Mouse (Mus musculus) midbrain, embryonic 10.5 days (tissue): ENCODE data around the gene Rnf40. TPM values are rescaled to one million over a fixed set of nuclear protein-coding genes. Genes with fewer than 3 reads are reported as not detected.
"Not testable (repeated sequence)": the region's sequence is repeated elsewhere in the genome, so short reads cannot be mapped to it uniquely, and the experiment has no call there.

Experiments used
- DNase-seq: peaks from one replicate; pipeline ENCODE4 v3.0.0-alpha.2; 2017; ENCODE audit warnings: low spot score
- H3K27ac ChIP-seq: fragments of 300-500 bp; sonication (generic); replicated peaks from 2 replicates; pipeline ENCODE4 v1.5.1; 2016; ENCODE audit warnings: mild to moderate bottlenecking
- H3K27me3 ChIP-seq: fragments of 300-500 bp; sonication (generic); 2 replicates; pipeline ENCODE4 v1.6.1; 2016; ENCODE audit warnings: low read depth, mild to moderate bottlenecking; ENCODE audit not compliant: poor library complexity, severe bottlenecking
- H3K36me3 ChIP-seq: fragments of 300-500 bp; sonication (generic); 2 replicates; pipeline ENCODE4 v1.6.1; 2016; ENCODE audit warnings: mild to moderate bottlenecking, moderate library complexity
- H3K4me1 ChIP-seq: fragments of 300-500 bp; sonication (generic); 2 replicates; pipeline ENCODE4 v1.6.1; 2016
- H3K4me3 ChIP-seq: fragments of 300-500 bp; sonication (generic); 2 replicates; pipeline ENCODE4 v1.5.1; 2016; ENCODE audit warnings: mild to moderate bottlenecking, moderate library complexity
- H3K9me3 ChIP-seq: fragments of 300-500 bp; sonication (generic); replicated peaks from 2 replicates; pipeline ENCODE4 v1.6.1; 2016; ENCODE audit warnings: mild to moderate bottlenecking
- whole genome bisulfite sequencing: fragments of 180-500 bp; shearing (Covaris S2); methylation state at CpG from one replicate; pipeline ENCODE4 v1.1.7; 2016; 5-methylcytosine and 5-hydroxymethylcytosine counted together
- polyA plus RNA-seq: library from polyadenylated mRNA; unstranded; fragments of >200 nt; fragmentation: Nextera tagmentation; extraction: Ambion mirVana; gene quantifications from 2 replicates; pipeline ENCODE4 v1.2.1, GENCODE M21; 2016

Rnf40 gene
- polyA plus RNA-seq, 1 experiment from 2014 or later, result 56.7 TPM

DNA sequence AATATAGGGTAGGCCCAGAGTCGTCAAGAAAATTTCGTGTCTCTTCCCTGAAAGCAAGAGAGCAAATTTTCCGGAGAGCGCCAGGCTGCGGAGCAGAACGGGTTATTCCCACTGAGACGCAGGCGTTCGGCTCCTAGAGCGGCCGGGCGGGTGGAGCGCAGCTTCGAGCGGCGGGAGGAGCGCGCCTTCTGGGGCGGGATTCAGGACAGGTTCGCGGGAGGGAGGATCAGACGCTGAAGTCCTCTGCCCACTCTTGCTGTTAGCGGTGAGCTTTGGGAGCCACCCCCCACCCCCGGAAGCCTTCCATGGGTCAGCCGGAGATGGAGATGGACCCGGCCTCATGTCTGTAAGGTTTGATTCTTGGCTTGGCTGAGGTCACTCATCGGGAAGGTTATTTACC is 48.4 kb downstream of the Rnf40 start:
- Histone ChIP-seq H3K27me3 (peaks cover 10% of the 10 kb centered on the region), H3K4me1 (peaks cover 12% of the 10 kb centered on the region), H3K27ac (peak overlapping the region; percentile 80), H3K4me3 (peak overlapping the region; percentile 66), H3K36me3 (no peaks in the 10 kb centered on the region), H3K9me3 (no peaks in the 10 kb centered on the region)
- DNase-seq, result peak; percentile 79
- under 1% methylated on average over 27 of the region's 27 CpGs for WGBS

- no peak for DNase-seq
- Histone ChIP-seq H3K27ac (no peak overlapping the region), H3K9me3 (no peaks in the 10 kb centered on the region), H3K27me3 (peaks cover 4% of the 10 kb centered on the region), H3K4me1 (peaks cover 12% of the 10 kb centered on the region), H3K36me3 (no peaks in the 10 kb centered on the region), H3K4me3 (no peak overlapping the region)
- WGBS, result 77% methylated on average over 4 of the region's 4 CpGs
These were observed 52.7 kb downstream of the Rnf40 start for GRCm38 (mm10) chr7:127641260-127641659.

GRCm38 (mm10) chr7:127642254-127642653 is 53.7 kb downstream of the Rnf40 start:
- Histone ChIP-seq H3K4me3 (no peak overlapping the region), H3K27ac (no peak overlapping the region), H3K27me3 (no peaks in the 10 kb centered on the region; the same call in 1 of the 2 replicates), H3K36me3 (no peaks in the 10 kb centered on the region), H3K9me3 (no peaks in the 10 kb centered on the region), H3K4me1 (peaks cover 4% of the 10 kb centered on the region)
- 80% methylated on average over 4 of the region's 4 CpGs for WGBS
- DNase-seq, result no peak

DNA sequence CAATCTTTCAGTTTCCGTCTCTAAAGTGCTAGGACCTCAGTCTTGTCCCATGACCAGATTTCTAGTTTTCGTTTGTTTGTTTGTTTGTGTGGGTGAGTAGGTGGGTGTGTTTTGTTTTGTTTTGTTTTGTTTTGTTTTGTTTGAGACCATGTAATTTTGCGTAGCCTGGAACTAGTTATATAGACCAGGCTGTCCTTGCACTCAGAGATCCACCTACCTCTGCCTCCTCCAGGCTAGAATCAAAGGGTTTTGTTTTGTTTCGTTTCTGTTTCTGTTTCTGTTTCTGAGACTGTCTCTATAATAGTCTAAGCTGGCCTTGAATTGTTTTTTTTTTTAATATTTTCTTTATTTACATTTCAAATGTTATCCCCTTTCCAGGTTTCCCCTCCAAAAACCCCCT is 57.8 kb downstream of the Rnf40 start:
- no peak for DNase-seq
- Histone ChIP-seq H3K36me3 (no peaks in the 10 kb centered on the region), H3K27ac (no peak overlapping the region), H3K9me3 (no peaks in the 10 kb centered on the region), H3K27me3 (no peaks in the 10 kb centered on the region), H3K4me1 (no peaks in the 10 kb centered on the region), H3K4me3 (no peak overlapping the region)
- WGBS, result 92% methylated on average over 4 of the region's 4 CpGs

DNA sequence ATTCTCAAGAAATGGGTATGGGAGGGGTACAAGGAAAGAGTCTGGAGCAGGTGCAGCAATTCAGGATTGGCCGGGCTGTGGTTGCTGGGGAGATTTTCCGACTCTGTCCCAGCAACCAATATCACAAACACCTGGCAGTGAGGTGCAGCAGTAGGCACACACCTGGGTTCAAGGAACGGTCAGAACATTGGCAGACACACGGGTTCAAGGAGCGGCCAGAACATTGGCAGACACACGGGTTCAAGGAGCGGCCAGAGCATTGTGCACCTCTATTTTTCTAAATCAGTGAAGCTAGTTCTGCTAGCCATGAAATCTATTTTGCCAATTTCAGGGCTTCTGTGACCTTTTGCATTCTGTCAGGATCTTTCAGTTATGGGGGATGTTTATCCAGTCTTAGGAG is 59.0 kb downstream of the Rnf40 start:
- not testable (repeated sequence) for H3K27me3 ChIP-seq, H3K4me1 ChIP-seq, H3K27ac ChIP-seq, H3K9me3 ChIP-seq, DNase-seq, H3K4me3 ChIP-seq, H3K36me3 ChIP-seq
- WGBS, result 96% methylated on average over 7 of the region's 7 CpGs

DNA sequence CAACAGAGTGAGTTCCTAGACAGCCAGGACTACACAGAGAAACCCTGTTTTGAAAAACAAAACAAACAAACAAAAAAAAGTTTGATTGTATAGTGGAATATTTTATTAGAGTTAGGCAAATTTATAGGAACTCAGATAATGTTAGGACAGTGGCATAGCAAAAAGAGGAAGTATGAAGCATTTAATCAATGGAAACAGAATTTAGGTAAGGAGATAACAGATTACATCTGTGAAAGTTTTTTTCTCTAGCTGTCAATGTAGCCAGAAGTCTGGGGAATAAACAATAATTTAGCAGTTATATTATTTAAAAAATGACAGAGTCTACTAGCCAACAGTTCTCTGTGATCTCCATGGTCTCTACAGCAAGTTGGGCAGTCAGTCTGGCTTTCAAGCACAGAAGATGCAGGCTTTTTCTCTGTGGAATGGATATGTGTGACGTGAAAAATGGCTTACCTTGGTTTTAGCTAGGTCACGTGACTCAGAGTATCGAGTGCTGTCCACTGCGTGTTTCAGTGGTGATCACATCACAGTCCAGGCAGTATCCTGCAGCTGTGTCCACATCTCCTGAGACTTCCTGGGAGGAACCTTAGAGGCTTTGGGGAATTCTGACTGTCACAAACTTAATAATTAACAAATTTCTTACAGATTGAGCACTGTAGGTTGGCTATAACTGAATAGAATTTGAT is 60.1 kb downstream of the Rnf40 start:
- 90% methylated on average over 4 of the region's 4 CpGs for WGBS
- Histone ChIP-seq H3K36me3 (no peaks in the 10 kb centered on the region), H3K4me3 (no peak overlapping the region), H3K27ac (no peak overlapping the region), H3K4me1 (peaks cover 8% of the 10 kb centered on the region; the same call in 1 of the 2 replicates), H3K9me3 (no peaks in the 10 kb centered on the region), H3K27me3 (no peaks in the 10 kb centered on the region)
- DNase-seq, result no peak

DNA sequence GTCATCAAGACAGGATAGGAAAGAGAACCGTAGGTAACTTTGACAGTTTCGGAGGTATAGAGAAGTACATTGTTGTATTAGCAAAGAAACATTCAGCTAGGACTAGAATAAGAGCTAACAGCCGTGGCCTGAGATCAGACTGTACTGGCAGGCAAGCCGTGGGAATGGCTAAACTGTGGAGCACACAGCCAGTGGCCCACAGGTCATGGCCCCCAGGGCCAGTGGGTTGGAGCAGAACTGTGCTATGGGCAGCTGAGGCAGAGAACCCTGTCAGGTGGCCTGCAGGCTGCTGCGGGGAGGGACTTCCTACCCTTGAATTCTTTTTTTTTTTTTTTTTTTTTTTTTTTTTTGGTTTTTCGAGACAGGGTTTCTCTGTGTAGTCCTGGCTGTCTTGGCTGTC is 60.6 kb downstream of the Rnf40 start:
- Histone ChIP-seq H3K27me3 (no peaks in the 10 kb centered on the region), H3K27ac (no peak overlapping the region), H3K36me3 (no peaks in the 10 kb centered on the region), H3K4me1 (peaks cover 8% of the 10 kb centered on the region; the same call in 1 of the 2 replicates), H3K4me3 (no peak overlapping the region), H3K9me3 (no peaks in the 10 kb centered on the region)
- 87% methylated on average over 6 of the region's 6 CpGs for WGBS
- no peak for DNase-seq

DNA sequence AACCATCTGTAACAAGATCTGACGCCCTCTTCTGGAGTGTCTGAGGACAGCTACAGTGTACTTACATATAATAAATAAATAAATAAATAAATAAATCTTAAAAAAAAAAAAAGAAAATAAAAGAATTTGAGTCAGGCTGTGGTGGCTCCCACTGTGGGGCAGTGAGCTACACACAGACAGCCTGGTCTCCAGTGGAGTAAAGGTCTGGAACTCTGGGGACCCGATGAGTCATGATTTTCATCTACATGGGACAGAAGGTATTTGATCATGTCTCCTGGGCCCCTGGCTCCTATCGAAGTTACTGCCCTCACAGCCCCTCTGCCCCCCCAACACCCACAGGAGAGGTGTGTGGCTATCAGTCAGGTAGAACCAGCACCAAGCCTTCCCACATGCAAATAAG is 63.1 kb downstream of the Rnf40 start:
- Histone ChIP-seq H3K36me3 (no peaks in the 10 kb centered on the region), H3K4me1 (peaks cover 8% of the 10 kb centered on the region; the same call in 1 of the 2 replicates), H3K4me3 (no peak overlapping the region), H3K9me3 (no peaks in the 10 kb centered on the region), H3K27ac (no peak overlapping the region), H3K27me3 (no peaks in the 10 kb centered on the region)
- WGBS, result 85% methylated on average over 2 of the region's 3 CpGs
- DNase-seq, result no peak

- 28% methylated on average over 18 of the region's 18 CpGs for WGBS
- Histone ChIP-seq H3K4me3 (peak overlapping the region; percentile 18; the same call in 1 of the 2 replicates), H3K27ac (0 out of 2 replicates have a peak overlapping the region, but pooled peaks have one; percentile 23), H3K36me3 (no peaks in the 10 kb centered on the region), H3K4me1 (peaks cover 8% of the 10 kb centered on the region; the same call in 1 of the 2 replicates), H3K9me3 (no peaks in the 10 kb centered on the region), H3K27me3 (no peaks in the 10 kb centered on the region)
- DNase-seq, result peak; percentile 25
These were observed 63.5 kb downstream of the Rnf40 start for GRCm38 (mm10) chr7:127652050-127652449.

GRCm38 (mm10) chr7:127654318-127654717 is 65.8 kb downstream of the Rnf40 start:
- Histone ChIP-seq H3K4me3 (no peak overlapping the region), H3K36me3 (no peaks in the 10 kb centered on the region), H3K9me3 (no peaks in the 10 kb centered on the region), H3K27ac (no peak overlapping the region), H3K27me3 (no peaks in the 10 kb centered on the region), H3K4me1 (peaks cover 8% of the 10 kb centered on the region; the same call in 1 of the 2 replicates)
- 84% methylated on average over 10 of the region's 10 CpGs for WGBS
- no peak for DNase-seq

Other genes starting within 250 kb of the Rnf40 start
- gene Zfp768, start 243.2 kb upstream of the Rnf40 start, polyA plus RNA-seq, result 19.7 and 20.6 TPM in 2 replicates
- gene Zfp747, start 212.7 kb upstream of the Rnf40 start, polyA plus RNA-seq, result 8.6 and 9.1 TPM in 2 replicates
- 5.8 and 6.4 TPM in 2 replicates for gene 9130019O22Rik, start 201.6 kb upstream of the Rnf40 start, polyA plus RNA-seq
- gene E430018J23Rik, start 195.1 kb upstream of the Rnf40 start, polyA plus RNA-seq, result 5.4 and 6.3 TPM in 2 replicates
- 6.9 and 8.0 TPM in 2 replicates for gene Zfp764, start 181.9 kb upstream of the Rnf40 start, polyA plus RNA-seq
- 34.4 and 35.2 TPM in 2 replicates for gene Zfp688, start 166.7 kb upstream of the Rnf40 start, polyA plus RNA-seq
- 13.9 and 16.4 TPM in 2 replicates for gene Zfp689, start 139.6 kb upstream of the Rnf40 start, polyA plus RNA-seq
- gene Prr14, start 129.2 kb upstream of the Rnf40 start, polyA plus RNA-seq, result 56.0 and 59.6 TPM in 2 replicates
- 8.6 and 9.6 TPM in 2 replicates for gene Fbrs, start 109.6 kb upstream of the Rnf40 start, polyA plus RNA-seq
- 52.6 and 56.1 TPM in 2 replicates for gene Srcap, start 76.8 kb upstream of the Rnf40 start, polyA plus RNA-seq
- gene Gm42715, start 69.2 kb upstream of the Rnf40 start, polyA plus RNA-seq, result 14.3 and 18.8 TPM in 2 replicates
- gene Tmem265, start 27.4 kb upstream of the Rnf40 start, polyA plus RNA-seq, result 7.2 and 8.2 TPM in 2 replicates
- gene Phkg2, start 15.4 kb upstream of the Rnf40 start, polyA plus RNA-seq, result 46.9 and 48.3 TPM in 2 replicates
- 14.4 and 16.9 TPM in 2 replicates for gene Ccdc189, start 172 bp upstream of the Rnf40 start, polyA plus RNA-seq
- 32.2 and 37.1 TPM in 2 replicates for gene Zfp629, start 27.0 kb downstream of the Rnf40 start, polyA plus RNA-seq
- 47.8 and 48.9 TPM in 2 replicates for gene Bcl7c, start 120.2 kb downstream of the Rnf40 start, polyA plus RNA-seq
- 5.1 and 5.2 TPM in 2 replicates for gene Ctf1, start 124.0 kb downstream of the Rnf40 start, polyA plus RNA-seq
- 0.22 and 0.36 TPM in 2 replicates for gene Ctf2, start 143.4 kb downstream of the Rnf40 start, polyA plus RNA-seq
- 7.9 and 8.3 TPM in 2 replicates for gene Fbxl19, start 155.8 kb downstream of the Rnf40 start, polyA plus RNA-seq
- gene Orai3, start 181.0 kb downstream of the Rnf40 start, polyA plus RNA-seq, result 8.3 and 10.1 TPM in 2 replicates
- gene Setd1a, start 187.9 kb downstream of the Rnf40 start, polyA plus RNA-seq, result 13.4 and 14.7 TPM in 2 replicates
- 0.35 TPM in 1 of 2 replicates, not detected in the other for gene Gm49388, start 196.8 kb downstream of the Rnf40 start, polyA plus RNA-seq
- gene Hsd3b7, start 211.8 kb downstream of the Rnf40 start, polyA plus RNA-seq, result 5.0 and 7.2 TPM in 2 replicates
- 19.5 and 21.6 TPM in 2 replicates for gene Stx4a, start 235.5 kb downstream of the Rnf40 start, polyA plus RNA-seq
- gene Stx1b, start 235.8 kb downstream of the Rnf40 start, polyA plus RNA-seq, result 5.4 and 9.7 TPM in 2 replicates